Mouse (Mus musculus): ENCODE data around the gene Zfp638. TPM values are rescaled to one million over a fixed set of nuclear protein-coding genes. Genes with fewer than 3 reads are reported as not detected.

Zfp638 gene
- polyA plus RNA-seq, 1 experiment from 2014 or later = 49.9 TPM

DNA sequence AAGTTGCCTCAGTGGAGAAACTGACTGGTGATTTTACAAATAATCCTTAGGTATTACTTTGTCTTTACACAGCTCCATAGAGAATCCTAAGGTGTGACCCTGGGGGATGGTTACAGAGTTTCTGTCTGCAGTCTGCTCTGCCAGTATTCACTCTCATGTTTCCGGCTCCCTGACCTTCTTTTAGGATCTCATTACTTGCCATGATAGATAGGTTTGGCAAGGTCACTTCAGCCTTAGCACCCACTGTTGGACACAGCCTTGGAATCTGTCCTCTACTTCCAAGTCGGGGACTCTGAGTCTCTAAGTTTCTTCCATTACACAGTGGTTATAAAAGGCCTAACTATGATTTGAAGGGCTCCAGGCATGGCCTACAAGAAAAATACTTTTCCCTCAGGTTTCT is 17.5 kb upstream of the Zfp638 start:
- Histone ChIP-seq H3K27ac (no peak overlapping the region), H3K4me1 (replicated peaks) (no peaks in the 10 kb centered on the region), H3K36me3 (no peaks in the 10 kb centered on the region), H3K9me3 (no peaks in the 10 kb centered on the region), H3K4me3 (replicated peaks) (no peak overlapping the region), H3K9ac (no peak overlapping the region), H3K4me2 (replicated peaks) (no peak overlapping the region), H3K27me3 (replicated peaks) (no peaks in the 10 kb centered on the region)
- 77% methylated on average over 2 of the region's 2 CpGs for WGBS
- no peak for ATAC-seq

- Histone ChIP-seq H3K4me3 (replicated peaks) (no peak overlapping the region), H3K27me3 (replicated peaks) (no peaks in the 10 kb centered on the region), H3K36me3 (no peaks in the 10 kb centered on the region), H3K9ac (no peak overlapping the region), H3K27ac (no peak overlapping the region), H3K9me3 (no peaks in the 10 kb centered on the region), H3K4me1 (replicated peaks) (no peaks in the 10 kb centered on the region), H3K4me2 (replicated peaks) (no peak overlapping the region)
- 75% methylated on average over 5 of the region's 5 CpGs for WGBS
- ATAC-seq = no peak
Measured at GRCm38 (mm10) chr6:83857476-83857875, 9.4 kb upstream of the Zfp638 start.

- H3K9ac ChIP-seq = no peak overlapping the region
- H3K4me2 ChIP-seq (replicated peaks) = no peak overlapping the region
- no peaks in the 10 kb centered on the region for H3K27me3 ChIP-seq (replicated peaks)
- no peak for ATAC-seq
- H3K4me3 ChIP-seq (replicated peaks) = no peak overlapping the region
- WGBS = 75% methylated on average over 9 of the region's 9 CpGs
- no peak overlapping the region for H3K27ac ChIP-seq
- H3K9me3 ChIP-seq = no peaks in the 10 kb centered on the region
- no peaks in the 10 kb centered on the region for H3K36me3 ChIP-seq
- H3K4me1 ChIP-seq (replicated peaks) = no peaks in the 10 kb centered on the region
Measured at GRCm38 (mm10) chr6:83860033-83860432, 6.9 kb upstream of the Zfp638 start.

DNA sequence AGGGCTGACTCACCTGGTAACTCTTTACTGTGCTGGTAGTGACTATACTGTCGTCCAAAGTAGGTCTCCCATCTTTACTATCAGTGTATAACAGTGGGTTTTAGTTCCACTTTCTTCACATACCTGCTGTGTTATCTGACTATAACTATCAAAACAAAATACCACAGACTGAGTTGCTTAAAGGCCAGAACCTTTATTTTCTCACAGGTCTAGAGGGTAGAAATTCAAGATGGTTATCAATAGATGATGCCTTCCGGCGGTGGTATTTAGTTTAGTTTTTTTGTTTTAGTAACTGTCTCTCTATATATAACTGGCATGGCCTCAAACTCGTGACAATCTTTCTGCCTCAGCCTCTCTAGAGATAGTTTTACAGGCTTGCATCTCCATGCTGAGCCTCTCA is 3.4 kb upstream of the Zfp638 start:
- H3K9ac ChIP-seq = no peak overlapping the region
- no peak overlapping the region for H3K4me2 ChIP-seq (replicated peaks)
- 0 out of 2 replicates have a peak, but pooled peaks cover 3% of the 10 kb centered on the region for H3K4me1 ChIP-seq (replicated peaks)
- H3K27ac ChIP-seq = no peak overlapping the region
- H3K36me3 ChIP-seq = no peaks in the 10 kb centered on the region
- no peak overlapping the region for H3K4me3 ChIP-seq (replicated peaks)
- WGBS = 65% methylated on average over 4 of the region's 4 CpGs
- H3K9me3 ChIP-seq = no peaks in the 10 kb centered on the region
- H3K27me3 ChIP-seq (replicated peaks) = no peaks in the 10 kb centered on the region
- ATAC-seq = no peak

DNA sequence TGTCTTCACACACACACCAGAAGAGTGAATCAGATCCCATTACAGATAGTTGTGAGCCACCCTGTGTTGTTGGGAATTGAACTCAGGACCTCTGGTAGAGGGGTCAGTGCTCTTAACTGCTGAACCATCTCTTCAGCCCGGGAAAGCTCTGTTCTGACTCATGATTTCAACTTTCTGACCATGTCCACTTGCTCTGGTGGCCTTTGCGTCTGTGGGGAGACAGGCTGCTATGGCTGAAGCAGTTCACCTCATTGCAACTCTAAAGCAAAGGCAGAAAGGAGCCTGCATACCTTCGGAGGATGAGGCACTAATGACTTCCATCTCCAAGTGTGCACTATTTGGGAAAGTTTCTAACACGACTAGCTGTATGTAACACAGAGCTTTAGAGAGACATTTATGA is 486 bp upstream of the Zfp638 start:
- H3K9me3 ChIP-seq = no peaks in the 10 kb centered on the region
- no peak overlapping the region for H3K27ac ChIP-seq
- peak; percentile 31 for ATAC-seq
- no peak overlapping the region for H3K9ac ChIP-seq
- 0 out of 2 replicates have a peak, but pooled peaks cover 3% of the 10 kb centered on the region for H3K4me1 ChIP-seq (replicated peaks)
- 35% methylated on average over 4 of the region's 4 CpGs for WGBS
- no peak overlapping the region for H3K4me3 ChIP-seq (replicated peaks)
- H3K36me3 ChIP-seq = no peaks in the 10 kb centered on the region
- H3K4me2 ChIP-seq (replicated peaks) = peak overlapping the region; percentile 100
- no peaks in the 10 kb centered on the region for H3K27me3 ChIP-seq (replicated peaks)

GRCm38 (mm10) chr6:83867598-83868585 is 983 bp downstream of the Zfp638 start:
- Histone ChIP-seq H3K27me3 (replicated peaks) (no peaks in the 10 kb centered on the region), H3K4me3 (replicated peaks) (peak overlapping the region; percentile 54), H3K9me3 (no peaks in the 10 kb centered on the region), H3K4me1 (replicated peaks) (0 out of 2 replicates have a peak, but pooled peaks cover 3% of the 10 kb centered on the region), H3K36me3 (no peaks in the 10 kb centered on the region), H3K27ac (no peak overlapping the region), H3K9ac (peak overlapping the region; percentile 54; the same call in 1 of the 2 replicates), H3K4me2 (replicated peaks) (peak overlapping the region; percentile 100)
- ATAC-seq = peak; percentile 53
- WGBS = 5% methylated on average over 19 of the region's 19 CpGs

DNA sequence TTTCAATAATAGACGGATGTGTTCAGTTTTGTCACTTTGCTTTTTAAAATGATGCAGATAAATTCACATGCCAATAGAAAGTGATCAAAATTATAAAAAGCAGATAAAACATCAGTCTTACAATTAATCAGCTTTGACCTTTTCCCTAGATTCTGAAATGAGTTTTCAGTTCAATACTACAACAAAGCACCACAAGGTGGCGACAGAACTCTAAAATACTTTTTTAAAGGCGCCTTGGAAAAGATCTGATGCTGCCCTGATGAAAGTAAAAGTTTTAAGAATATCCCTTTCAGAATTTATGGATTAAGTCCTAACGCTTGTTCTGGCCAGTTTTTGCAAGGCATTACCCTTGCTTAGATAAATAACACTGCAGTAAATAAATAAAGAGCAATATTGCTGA is 12.9 kb downstream of the Zfp638 start:
- Histone ChIP-seq H3K4me2 (replicated peaks) (no peak overlapping the region), H3K9ac (no peak overlapping the region), H3K27ac (no peak overlapping the region), H3K9me3 (no peaks in the 10 kb centered on the region), H3K36me3 (no peaks in the 10 kb centered on the region), H3K4me3 (replicated peaks) (no peak overlapping the region), H3K4me1 (replicated peaks) (no peaks in the 10 kb centered on the region), H3K27me3 (replicated peaks) (no peaks in the 10 kb centered on the region)
- ATAC-seq = no peak
- WGBS = 2% methylated on average over 4 of the region's 4 CpGs

GRCm38 (mm10) chr6:83886789-83887188 is 19.9 kb downstream of the Zfp638 start:
- Histone ChIP-seq H3K4me3 (replicated peaks) (no peak overlapping the region), H3K4me1 (replicated peaks) (no peaks in the 10 kb centered on the region), H3K9me3 (no peaks in the 10 kb centered on the region), H3K36me3 (no peaks in the 10 kb centered on the region), H3K9ac (no peak overlapping the region), H3K27ac (no peak overlapping the region), H3K4me2 (replicated peaks) (no peak overlapping the region), H3K27me3 (replicated peaks) (no peaks in the 10 kb centered on the region)
- WGBS = 81% methylated on average over 3 of the region's 3 CpGs
- ATAC-seq = no peak

- WGBS = 79% methylated on average over 1 of the region's 1 CpGs
- H3K27ac ChIP-seq = no peak overlapping the region
- H3K4me2 ChIP-seq (replicated peaks) = no peak overlapping the region
- no peak for ATAC-seq
- no peaks in the 10 kb centered on the region for H3K9me3 ChIP-seq
- no peak overlapping the region for H3K4me3 ChIP-seq (replicated peaks)
- H3K36me3 ChIP-seq = no peaks in the 10 kb centered on the region
- no peaks in the 10 kb centered on the region for H3K27me3 ChIP-seq (replicated peaks)
- H3K9ac ChIP-seq = no peak overlapping the region
- no peaks in the 10 kb centered on the region for H3K4me1 ChIP-seq (replicated peaks)
Measured at GRCm38 (mm10) chr6:83888802-83889201, 21.9 kb downstream of the Zfp638 start.

DNA sequence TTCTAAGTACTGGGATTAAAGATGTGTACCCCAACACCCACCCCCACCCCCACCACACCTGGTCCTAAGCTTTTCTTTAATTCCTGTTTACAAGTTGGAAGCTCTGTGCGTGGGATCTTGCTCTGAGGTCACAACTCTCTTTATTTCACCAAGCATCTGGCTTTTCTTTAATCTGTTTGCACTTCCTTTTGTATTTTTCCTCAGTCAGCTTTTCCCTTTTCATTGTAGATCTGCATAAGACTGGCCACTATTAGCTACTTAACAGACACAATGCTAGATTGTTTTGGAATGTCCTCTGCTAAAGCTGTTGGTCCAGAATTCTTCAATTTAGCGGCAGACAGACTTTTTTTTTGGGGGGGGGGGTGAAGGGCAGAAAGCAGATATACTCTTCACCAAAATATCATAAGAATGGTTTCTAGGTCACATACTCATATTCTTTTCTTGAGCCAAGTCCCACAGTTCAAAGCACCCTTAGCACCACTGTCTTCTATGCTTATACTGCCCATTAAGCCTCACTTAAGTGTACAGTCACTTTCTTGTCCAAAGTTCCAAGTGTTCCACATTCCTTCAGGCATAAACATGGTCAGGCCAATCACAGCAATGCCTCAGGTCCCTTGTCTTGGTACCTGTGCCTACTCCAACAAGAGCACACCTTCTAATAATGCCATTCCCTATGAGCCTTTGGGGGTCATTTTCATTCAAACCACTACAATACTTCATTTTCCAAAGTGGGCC is 23.5 kb downstream of the Zfp638 start:
- no peak overlapping the region for H3K4me3 ChIP-seq (replicated peaks)
- no peaks in the 10 kb centered on the region for H3K4me1 ChIP-seq (replicated peaks)
- no peaks in the 10 kb centered on the region for H3K9me3 ChIP-seq
- no peak overlapping the region for H3K27ac ChIP-seq
- H3K9ac ChIP-seq = no peak overlapping the region
- H3K4me2 ChIP-seq (replicated peaks) = no peak overlapping the region
- WGBS = 45% methylated on average over 2 of the region's 2 CpGs
- no peak for ATAC-seq
- no peaks in the 10 kb centered on the region for H3K27me3 ChIP-seq (replicated peaks)
- H3K36me3 ChIP-seq = no peaks in the 10 kb centered on the region

GRCm38 (mm10) chr6:83891251-83891650 is 24.3 kb downstream of the Zfp638 start:
- Histone ChIP-seq H3K9me3 (no peaks in the 10 kb centered on the region), H3K36me3 (no peaks in the 10 kb centered on the region), H3K27me3 (replicated peaks) (no peaks in the 10 kb centered on the region), H3K9ac (no peak overlapping the region), H3K27ac (no peak overlapping the region), H3K4me1 (replicated peaks) (no peaks in the 10 kb centered on the region), H3K4me3 (replicated peaks) (no peak overlapping the region), H3K4me2 (replicated peaks) (no peak overlapping the region)
- WGBS = 92% methylated on average over 5 of the region's 5 CpGs
- ATAC-seq = no peak

GRCm38 (mm10) chr6:83891687-83892086 is 24.8 kb downstream of the Zfp638 start:
- H3K4me3 ChIP-seq (replicated peaks) = no peak overlapping the region
- H3K27ac ChIP-seq = no peak overlapping the region
- H3K4me1 ChIP-seq (replicated peaks) = no peaks in the 10 kb centered on the region
- H3K36me3 ChIP-seq = no peaks in the 10 kb centered on the region
- H3K9ac ChIP-seq = no peak overlapping the region
- no peaks in the 10 kb centered on the region for H3K27me3 ChIP-seq (replicated peaks)
- H3K4me2 ChIP-seq (replicated peaks) = no peak overlapping the region
- no peak for ATAC-seq
- 86% methylated on average over 2 of the region's 2 CpGs for WGBS
- H3K9me3 ChIP-seq = no peaks in the 10 kb centered on the region

Data from intestine, embryonic 15.5 days (tissue).